10 mouse cellular contexts compared by ENCODE assay signal in the genomic region with DNA sequence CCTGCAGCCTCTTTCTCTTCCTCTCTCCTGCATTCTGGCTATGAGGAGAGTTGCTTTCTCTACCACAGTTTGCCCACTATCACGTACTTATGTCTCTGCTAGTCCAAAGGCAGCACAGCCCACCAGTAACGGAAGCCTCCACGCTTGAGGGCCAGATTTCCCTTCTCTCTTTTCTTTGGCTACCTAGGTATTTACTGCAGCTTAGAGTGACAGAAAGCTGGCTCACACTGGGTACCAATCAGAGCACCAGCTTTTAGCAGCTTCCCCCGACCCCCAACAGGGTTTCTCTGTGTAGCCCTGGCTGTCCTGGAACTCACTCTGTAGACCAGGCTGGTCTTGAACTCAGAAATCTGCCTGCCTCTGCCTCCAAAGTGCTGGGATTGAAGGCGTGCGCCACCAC.
"Had no signal": no experiment of that assay in that cellular context is flagged by ENCODE, and none has a peak within 500 bp of the region (broad histone marks: within the 10 kb centered on the region; RNA-seq: fewer than 3 reads in every experiment).

No protein-coding gene starts in this region.

- DNase-seq: liver; liver, embryonic 13.5 days; liver, postnatal 0 days; lung, adult 18-20 months; lung, adult 2 months; lung, embryonic 14.5 days; lung, postnatal 14 days; lung, postnatal 36 days; lung, postnatal 4 days; midbrain, embryonic 14.5 days had no signal
